Mouse (Mus musculus): ENCODE data around the gene Tsc22d1. TPM values are rescaled to one million over a fixed set of nuclear protein-coding genes. Genes with fewer than 3 reads are reported as not detected.
A peak's percentile ranks its signal among the peaks of the same experiment; 100 is the strongest.

Tsc22d1 gene
- polyA plus RNA-seq, 1 experiment from 2014 or later = 122 TPM

GRCm38 (mm10) chr14:76527030-76527719 lies 112.4 kb downstream of the Tsc22d1 start:
- Histone ChIP-seq H3K4me1 (ENCODE audit: control insufficient read depth, low read depth, low read length) (peaks cover 30% of the 10 kb centered on the region), H3K27me3 (ENCODE audit: control insufficient read depth, insufficient read depth, low read depth, low read length) (no peaks in the 10 kb centered on the region), H3K27ac (ENCODE audit: low read length) (no peak overlapping the region), H3K4me3 (ENCODE audit: low read depth, low read length) (no peak overlapping the region), H3K9me3 (replicated peaks; ENCODE audit: control insufficient read depth, low read length) (no peaks in the 10 kb centered on the region), H3K36me3 (ENCODE audit: control insufficient read depth, insufficient read depth) (no peaks in the 10 kb centered on the region), H3K9ac (ENCODE audit: low read depth, low read length) (no peak overlapping the region), H3K4me2 (ENCODE audit: low read depth, low read length) (no peak overlapping the region)
- ATAC-seq (ENCODE audit: low read depth) = no peak
- 88% methylated on average over 20 of the region's 20 CpGs for WGBS (ENCODE audit: insufficient replicate concordance)

- no peak overlapping the region for H3K9ac ChIP-seq (ENCODE audit: low read depth, low read length)
- H3K4me1 ChIP-seq (ENCODE audit: control insufficient read depth, low read depth, low read length) = peaks cover 36% of the 10 kb centered on the region
- no peak overlapping the region for H3K4me2 ChIP-seq (ENCODE audit: low read depth, low read length)
- no peak overlapping the region for H3K4me3 ChIP-seq (ENCODE audit: low read depth, low read length)
- no peak for ATAC-seq (ENCODE audit: low read depth)
- 56% methylated on average over 9 of the region's 9 CpGs for WGBS (ENCODE audit: insufficient replicate concordance)
- no peaks in the 10 kb centered on the region for H3K36me3 ChIP-seq (ENCODE audit: control insufficient read depth, insufficient read depth)
- H3K27ac ChIP-seq (ENCODE audit: low read length) = no peak overlapping the region
- no peaks in the 10 kb centered on the region for H3K9me3 ChIP-seq (replicated peaks; ENCODE audit: control insufficient read depth, low read length)
- no peaks in the 10 kb centered on the region for H3K27me3 ChIP-seq (ENCODE audit: control insufficient read depth, insufficient read depth, low read depth, low read length)
Measured at GRCm38 (mm10) chr14:76527758-76528313, 113.1 kb downstream of the Tsc22d1 start.

- Histone ChIP-seq H3K27ac (ENCODE audit: low read length) (no peak overlapping the region), H3K36me3 (ENCODE audit: control insufficient read depth, insufficient read depth) (no peaks in the 10 kb centered on the region), H3K4me2 (ENCODE audit: low read depth, low read length) (no peak overlapping the region), H3K9ac (ENCODE audit: low read depth, low read length) (no peak overlapping the region), H3K9me3 (replicated peaks; ENCODE audit: control insufficient read depth, low read length) (no peaks in the 10 kb centered on the region), H3K4me1 (ENCODE audit: control insufficient read depth, low read depth, low read length) (peaks cover 44% of the 10 kb centered on the region), H3K4me3 (ENCODE audit: low read depth, low read length) (no peak overlapping the region), H3K27me3 (ENCODE audit: control insufficient read depth, insufficient read depth, low read depth, low read length) (no peaks in the 10 kb centered on the region)
- WGBS (ENCODE audit: insufficient replicate concordance) = 63% methylated on average over 5 of the region's 5 CpGs
- no peak for ATAC-seq (ENCODE audit: low read depth)
Measured at GRCm38 (mm10) chr14:76528641-76529040, 113.9 kb downstream of the Tsc22d1 start.

GRCm38 (mm10) chr14:76531027-76531660 lies 116.4 kb downstream of the Tsc22d1 start:
- H3K4me1 ChIP-seq (ENCODE audit: control insufficient read depth, low read depth, low read length) = peaks cover 51% of the 10 kb centered on the region
- H3K4me3 ChIP-seq (ENCODE audit: low read depth, low read length) = peak overlapping the region; percentile 13; the same call in 1 of the 2 replicates
- no peaks in the 10 kb centered on the region for H3K36me3 ChIP-seq (ENCODE audit: control insufficient read depth, insufficient read depth)
- H3K27me3 ChIP-seq (ENCODE audit: control insufficient read depth, insufficient read depth, low read depth, low read length) = no peaks in the 10 kb centered on the region
- no peaks in the 10 kb centered on the region for H3K9me3 ChIP-seq (replicated peaks; ENCODE audit: control insufficient read depth, low read length)
- WGBS (ENCODE audit: insufficient replicate concordance) = 55% methylated on average over 7 of the region's 7 CpGs
- peak; percentile 15; the same call in 1 of the 2 replicates for ATAC-seq (ENCODE audit: low read depth)
- H3K9ac ChIP-seq (ENCODE audit: low read depth, low read length) = peak overlapping the region; percentile 55
- peak overlapping the region; percentile 96 for H3K4me2 ChIP-seq (ENCODE audit: low read depth, low read length)
- peak overlapping the region; percentile 98 for H3K27ac ChIP-seq (ENCODE audit: low read length)

GRCm38 (mm10) chr14:76532257-76533169 lies 117.8 kb downstream of the Tsc22d1 start:
- Histone ChIP-seq H3K36me3 (ENCODE audit: control insufficient read depth, insufficient read depth) (no peaks in the 10 kb centered on the region), H3K4me1 (ENCODE audit: control insufficient read depth, low read depth, low read length) (peaks cover 51% of the 10 kb centered on the region), H3K9me3 (replicated peaks; ENCODE audit: control insufficient read depth, low read length) (no peaks in the 10 kb centered on the region), H3K9ac (ENCODE audit: low read depth, low read length) (peak overlapping the region; percentile 81), H3K4me2 (ENCODE audit: low read depth, low read length) (peak overlapping the region; percentile 96), H3K27ac (ENCODE audit: low read length) (peak overlapping the region; percentile 98), H3K4me3 (ENCODE audit: low read depth, low read length) (peak overlapping the region; percentile 65), H3K27me3 (ENCODE audit: control insufficient read depth, insufficient read depth, low read depth, low read length) (no peaks in the 10 kb centered on the region)
- ATAC-seq (ENCODE audit: low read depth) = peak; percentile 88
- 8% methylated on average over 20 of the region's 20 CpGs for WGBS (ENCODE audit: insufficient replicate concordance)

- Histone ChIP-seq H3K4me2 (ENCODE audit: low read depth, low read length) (peak overlapping the region; percentile 96), H3K36me3 (ENCODE audit: control insufficient read depth, insufficient read depth) (no peaks in the 10 kb centered on the region), H3K4me1 (ENCODE audit: control insufficient read depth, low read depth, low read length) (peaks cover 48% of the 10 kb centered on the region), H3K9ac (ENCODE audit: low read depth, low read length) (peak overlapping the region; percentile 81), H3K4me3 (ENCODE audit: low read depth, low read length) (peak overlapping the region; percentile 65), H3K9me3 (replicated peaks; ENCODE audit: control insufficient read depth, low read length) (no peaks in the 10 kb centered on the region), H3K27ac (ENCODE audit: low read length) (peak overlapping the region; percentile 98), H3K27me3 (ENCODE audit: control insufficient read depth, insufficient read depth, low read depth, low read length) (no peaks in the 10 kb centered on the region)
- peak; percentile 55 for ATAC-seq (ENCODE audit: low read depth)
- WGBS (ENCODE audit: insufficient replicate concordance) = 7% methylated on average over 10 of the region's 10 CpGs
Measured at GRCm38 (mm10) chr14:76533170-76533815, 118.5 kb downstream of the Tsc22d1 start.

GRCm38 (mm10) chr14:76535096-76535495 lies 120.3 kb downstream of the Tsc22d1 start:
- Histone ChIP-seq H3K4me3 (ENCODE audit: low read depth, low read length) (0 out of 2 replicates have a peak overlapping the region, but pooled peaks have one; percentile 15), H3K27me3 (ENCODE audit: control insufficient read depth, insufficient read depth, low read depth, low read length) (no peaks in the 10 kb centered on the region), H3K4me1 (ENCODE audit: control insufficient read depth, low read depth, low read length) (peaks cover 45% of the 10 kb centered on the region), H3K4me2 (ENCODE audit: low read depth, low read length) (peak overlapping the region; percentile 96), H3K27ac (ENCODE audit: low read length) (peak overlapping the region; percentile 98), H3K9ac (ENCODE audit: low read depth, low read length) (peak overlapping the region; percentile 34), H3K36me3 (ENCODE audit: control insufficient read depth, insufficient read depth) (no peaks in the 10 kb centered on the region), H3K9me3 (replicated peaks; ENCODE audit: control insufficient read depth, low read length) (no peaks in the 10 kb centered on the region)
- no peak for ATAC-seq (ENCODE audit: low read depth)
- WGBS (ENCODE audit: insufficient replicate concordance) = 83% methylated on average over 1 of the region's 1 CpGs

GRCm38 (mm10) chr14:76536921-76537320 lies 122.2 kb downstream of the Tsc22d1 start:
- Histone ChIP-seq H3K4me3 (ENCODE audit: low read depth, low read length) (no peak overlapping the region), H3K4me1 (ENCODE audit: control insufficient read depth, low read depth, low read length) (peaks cover 33% of the 10 kb centered on the region), H3K27me3 (ENCODE audit: control insufficient read depth, insufficient read depth, low read depth, low read length) (no peaks in the 10 kb centered on the region), H3K9me3 (replicated peaks; ENCODE audit: control insufficient read depth, low read length) (no peaks in the 10 kb centered on the region), H3K9ac (ENCODE audit: low read depth, low read length) (no peak overlapping the region), H3K36me3 (ENCODE audit: control insufficient read depth, insufficient read depth) (no peaks in the 10 kb centered on the region), H3K27ac (ENCODE audit: low read length) (0 out of 2 replicates have a peak overlapping the region, but pooled peaks have one; percentile 0), H3K4me2 (ENCODE audit: low read depth, low read length) (no peak overlapping the region)
- no peak for ATAC-seq (ENCODE audit: low read depth)
- WGBS (ENCODE audit: insufficient replicate concordance) = 45% methylated on average over 6 of the region's 6 CpGs

Measured in liver, embryonic 16.5 days (tissue).